Mouse (Mus musculus) left cerebral cortex, adult 2 months (tissue): ENCODE data around the gene Arfgap2. TPM values are rescaled to one million over a fixed set of nuclear protein-coding genes. Genes with fewer than 3 reads are reported as not detected.

Source experiments
- DNase-seq, 2 experiments: peaks; one replicate each; pipeline ENCODE4 v3.0.0; 2021 to 2022; ENCODE audit warnings: low spot score in 2 of 2, mixed read lengths in 1 of 2; ENCODE audit errors: extremely low spot score in 1 of 2
- H3K27ac ChIP-seq: fragments of 200-600 bp; 2 replicates; pipeline ENCODE4 v1.8.1; 2022
- H3K4me3 ChIP-seq: fragments of 200-600 bp; 2 replicates; pipeline ENCODE4 v1.8.1; 2022
- CTCF ChIP-seq: fragments of 200-600 bp; IDR thresholded peaks from 2 replicates; pipeline ENCODE4 v1.8.1; 2022; ENCODE audit warnings: antibody characterized with exemption, mild to moderate bottlenecking, moderate library complexity
- intact Hi-C: fragments of 180-260 bp; cut with DNase I; formaldehyde crosslinking; loops from one replicate; pipeline ENCODE4 v1.15.1; 2025
- total RNA-seq, 2 experiments: library from RNA; stranded (reverse); gene quantifications; 2 replicates each; pipeline ENCODE4 v1.2.3; 2021

The Arfgap2 gene
- total RNA-seq, 2 experiments from 2014 or later: 73.9 to 81.8 TPM

- no peak for DNase-seq
- no peak overlapping the region for H3K4me3 ChIP-seq
- TF ChIP-seq CTCF: no peak
- H3K27ac ChIP-seq: no peak overlapping the region
- intact Hi-C loops: no loop called here
These were observed 16.4 kb upstream of the Arfgap2 start for GRCm38 (mm10) chr2:91248366-91248765.

DNA sequence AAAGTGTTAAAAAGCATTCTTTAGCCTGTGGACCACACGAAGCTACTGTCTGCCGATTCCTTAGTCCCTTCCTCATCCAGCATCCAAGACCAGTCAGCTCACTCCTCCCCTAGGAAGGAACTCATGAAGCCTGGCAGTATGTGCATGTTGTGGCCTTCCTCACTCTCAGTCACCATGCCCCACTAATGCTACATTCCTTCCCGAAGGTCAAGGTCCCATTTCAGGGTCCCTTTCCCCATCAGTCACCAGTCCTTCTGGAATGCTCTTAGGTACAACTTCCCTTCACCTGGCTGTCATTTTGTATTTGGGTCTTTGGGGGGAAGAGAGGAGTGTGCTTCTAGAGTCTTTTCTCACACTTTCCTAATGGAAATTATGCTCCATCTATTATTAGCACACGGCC is 12.8 kb upstream of the Arfgap2 start:
- no peak for DNase-seq
- intact Hi-C loops: no loop called here
- TF ChIP-seq CTCF: no peak
- Histone ChIP-seq H3K27ac (no peak overlapping the region), H3K4me3 (no peak overlapping the region)

DNA sequence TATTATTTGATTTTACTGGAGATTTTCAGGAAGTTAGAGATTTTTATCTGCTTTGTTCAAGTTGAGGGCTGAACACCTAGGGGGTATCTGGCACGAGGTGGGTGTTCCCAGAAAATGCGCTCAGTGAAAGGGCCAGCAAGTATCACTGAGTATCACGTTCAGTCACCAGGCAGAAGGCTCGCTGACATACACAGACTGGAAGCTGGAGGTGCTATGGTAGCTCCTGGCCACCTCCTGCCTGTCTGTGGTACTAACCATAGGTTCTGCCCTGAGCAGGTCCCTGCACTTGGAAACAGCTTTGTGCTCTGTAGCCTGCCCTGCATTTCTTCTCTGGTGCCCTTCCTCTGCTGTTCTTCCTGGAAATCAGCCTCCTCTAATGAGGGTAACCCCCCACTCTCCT is 12.3 kb upstream of the Arfgap2 start:
- Histone ChIP-seq H3K4me3 (no peak overlapping the region), H3K27ac (no peak overlapping the region)
- TF ChIP-seq CTCF: no peak
- intact Hi-C loops: no loop called here
- DNase-seq: no peak

- no peak overlapping the region; the same call in 1 of the 2 replicates for H3K4me3 ChIP-seq
- intact Hi-C loops: loop anchor here (5.0 kb wide), 1 partner anchor 138 kb away; the partner anchor contains the start of gene Mybpc3
- H3K27ac ChIP-seq: peak overlapping the region; percentile 48
These were observed 9.9 kb upstream of the Arfgap2 start for GRCm38 (mm10) chr2:91254725-91255380.

GRCm38 (mm10) chr2:91255661-91256150 is 9.1 kb upstream of the Arfgap2 start, which contains the start of gene Pacsin3:
Pacsin3 (plus strand) TSS chr2:91255954.
- intact Hi-C loops: loop anchor here (2.0 to 5.0 kb wide), 2 partner anchors 73 to 138 kb away; partner anchors contain the start of genes Madd and Mybpc3
- no peak for DNase-seq
- H3K27ac ChIP-seq: peak within 1 kb of the TSS; percentile 79

More at GRCm38 (mm10) chr2:91254725-91255380, 9.9 kb upstream of the Arfgap2 start:
- TF ChIP-seq CTCF: no peak
- DNase-seq: no peak

GRCm38 (mm10) chr2:91256256-91257125 is 8.3 kb upstream of the Arfgap2 start:
- peak overlapping the region; percentile 73 for H3K4me3 ChIP-seq
- TF ChIP-seq CTCF: no peak
- intact Hi-C loops: loop anchor here (2.0 to 5.0 kb wide), 2 partner anchors 74 to 139 kb away; partner anchors contain the start of genes Madd and Mybpc3
- H3K27ac ChIP-seq: peak overlapping the region; percentile 79
- DNase-seq: peak; percentile 52 to 61

More at GRCm38 (mm10) chr2:91255661-91256150, 9.1 kb upstream of the Arfgap2 start, which contains the start of gene Pacsin3:
- no peak for TF ChIP-seq CTCF
- H3K4me3 ChIP-seq: peak within 1 kb of the TSS; percentile 73

DNA sequence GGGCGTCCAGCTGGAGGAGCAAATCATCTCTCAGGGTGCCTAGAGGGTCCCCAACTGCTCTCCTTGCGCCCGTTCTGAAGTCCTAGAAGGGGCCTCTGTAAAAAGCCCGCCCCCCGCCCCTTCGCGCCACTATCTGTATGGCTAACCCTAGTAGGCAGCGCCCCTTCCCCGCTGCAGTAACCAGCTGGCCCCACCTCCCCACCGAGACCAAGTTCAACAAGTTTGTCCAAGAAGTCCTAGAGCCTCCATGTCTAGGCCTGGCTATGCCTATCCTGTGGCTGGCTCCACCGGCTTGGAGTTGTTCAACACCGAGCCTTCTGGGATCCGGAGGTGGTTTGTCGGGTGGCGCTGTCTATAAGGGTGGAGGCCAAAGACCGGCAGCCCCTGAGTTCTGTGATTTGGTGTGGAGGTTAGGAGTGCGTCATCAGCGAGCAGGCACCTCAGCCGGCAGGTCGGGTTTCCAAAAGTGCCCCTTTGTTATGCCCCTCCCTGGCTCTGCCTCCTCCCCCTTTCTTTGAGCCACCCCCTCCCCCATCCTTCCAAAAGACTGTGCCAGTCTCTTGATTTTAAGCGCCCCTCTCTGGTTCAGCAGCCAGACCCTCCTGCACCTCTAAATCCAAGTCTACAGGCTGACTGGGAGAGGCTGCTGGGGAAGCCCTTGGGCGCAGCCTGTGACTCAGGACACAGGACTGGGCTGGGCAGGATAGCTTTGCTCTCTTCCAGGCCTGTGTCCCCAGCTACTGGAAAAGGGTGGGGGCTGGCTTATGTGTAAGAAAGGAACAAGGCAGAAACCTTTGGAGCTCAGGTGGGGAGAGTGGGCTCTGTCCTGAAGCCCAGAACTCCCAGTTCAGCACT is 7.4 kb upstream of the Arfgap2 start:
- H3K27ac ChIP-seq: peak overlapping the region; percentile 79
- DNase-seq: no peak
- intact Hi-C loops: loop anchor here (2.0 to 5.0 kb wide), 2 partner anchors 75 to 140 kb away; partner anchors contain the start of genes Madd and Mybpc3
- peak overlapping the region; percentile 73 for H3K4me3 ChIP-seq
- TF ChIP-seq CTCF: no peak

DNA sequence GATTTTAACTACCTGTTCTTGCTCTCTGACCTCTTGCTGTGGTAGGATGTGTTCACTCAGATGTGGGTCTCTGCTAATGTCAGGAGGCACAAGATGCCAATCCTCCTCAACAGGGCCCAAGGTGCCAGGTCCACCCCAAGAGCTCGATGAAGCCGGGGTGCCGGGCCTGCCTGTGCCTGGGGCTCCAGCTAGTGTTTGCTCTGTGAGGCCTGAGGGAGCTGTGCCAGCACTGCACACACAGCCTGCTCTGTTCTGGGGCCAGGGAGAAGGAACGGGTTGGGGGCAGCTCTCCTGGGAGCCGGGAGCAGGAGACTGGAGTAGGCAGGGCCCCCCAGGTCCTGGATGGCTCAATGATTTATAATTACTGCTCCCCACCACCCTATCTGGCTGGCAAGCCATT is 6.7 kb upstream of the Arfgap2 start:
- peak in 1 of 2 experiments; percentile 59 for DNase-seq
- no peak for TF ChIP-seq CTCF
- Histone ChIP-seq H3K4me3 (peak overlapping the region; percentile 73), H3K27ac (peak overlapping the region; percentile 79)
- intact Hi-C loops: loop anchor here (5.0 kb wide), 1 partner anchor 141 kb away; the partner anchor contains the start of gene Mybpc3

GRCm38 (mm10) chr2:91258830-91259229 is 5.9 kb upstream of the Arfgap2 start:
- H3K4me3 ChIP-seq: no peak overlapping the region
- H3K27ac ChIP-seq: peak overlapping the region; percentile 79
- intact Hi-C loops: loop anchor here (5.0 kb wide), 1 partner anchor 142 kb away; the partner anchor contains the start of gene Mybpc3
- no peak for DNase-seq
- no peak for TF ChIP-seq CTCF

DNA sequence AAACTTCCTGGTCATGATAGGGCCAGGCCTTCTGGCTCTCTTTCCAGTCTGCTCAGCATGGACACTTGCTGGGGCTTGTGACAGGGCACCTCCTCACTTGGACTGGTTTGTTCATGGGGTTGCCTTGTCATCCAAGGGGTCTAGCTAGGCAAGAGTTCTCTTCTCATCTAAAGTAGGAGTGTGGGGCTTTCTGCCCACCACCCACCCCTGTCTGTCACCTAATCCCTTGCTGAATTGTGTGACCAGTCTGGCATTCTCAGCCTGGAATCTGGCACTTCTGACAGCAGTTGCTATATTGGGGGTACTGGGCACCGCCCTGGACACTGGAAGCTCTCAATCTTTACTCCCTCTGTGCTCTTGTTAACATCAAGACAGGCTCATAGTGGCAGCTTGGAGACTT is 5.3 kb upstream of the Arfgap2 start:
- Histone ChIP-seq H3K27ac (no peak overlapping the region), H3K4me3 (no peak overlapping the region)
- DNase-seq: no peak
- intact Hi-C loops: loop anchor here (5.0 kb wide), 1 partner anchor 142 kb away; the partner anchor contains the start of gene Mybpc3
- TF ChIP-seq CTCF: no peak
